Mouse (Mus musculus) intestine, embryonic 15.5 days (tissue): Measurements from ENCODE around the gene Klhl10. TPM values are rescaled to one million over a fixed set of nuclear protein-coding genes. Genes with fewer than 3 reads are reported as not detected.

Experiments
- ATAC-seq: fragments of 200-750 bp; cut with Nextera tagmentation; 2 replicates; pipeline ENCODE4 v1.8.0; 2017; ENCODE audit warnings: moderate TSS enrichment, moderate library complexity
- H3K27ac ChIP-seq: fragments of 300-500 bp; sonication (generic); 2 replicates; pipeline ENCODE4 v1.5.1; 2015; ENCODE audit warnings: mild to moderate bottlenecking, inconsistent platforms
- H3K27me3 ChIP-seq: fragments of 300-500 bp; sonication (generic); replicated peaks from 2 replicates; pipeline ENCODE4 v1.6.1; 2015; ENCODE audit warnings: inconsistent platforms
- H3K36me3 ChIP-seq: fragments of 300-500 bp; sonication (generic); 2 replicates; pipeline ENCODE4 v1.6.1; 2015; ENCODE audit warnings: inconsistent platforms
- H3K4me1 ChIP-seq: fragments of 300-500 bp; sonication (generic); replicated peaks from 2 replicates; pipeline ENCODE4 v1.6.1; 2015; ENCODE audit warnings: inconsistent platforms
- H3K4me2 ChIP-seq: fragments of 300-500 bp; sonication (generic); replicated peaks from 2 replicates; pipeline ENCODE4 v1.6.1; 2015; ENCODE audit warnings: mild to moderate bottlenecking, inconsistent platforms
- H3K4me3 ChIP-seq: fragments of 300-500 bp; sonication (generic); replicated peaks from 2 replicates; pipeline ENCODE4 v1.5.1; 2015; ENCODE audit warnings: inconsistent platforms
- H3K9ac ChIP-seq: fragments of 300-500 bp; sonication (generic); 2 replicates; pipeline ENCODE4 v1.6.1; 2015; ENCODE audit warnings: inconsistent platforms
- H3K9me3 ChIP-seq: fragments of 300-500 bp; sonication (generic); 2 replicates; pipeline ENCODE4 v1.6.1; 2016; ENCODE audit warnings: inconsistent platforms
- WGBS: fragments of 180-500 bp; shearing (Covaris S2); methylation state at CpG from one replicate; pipeline ENCODE4 v1.1.7; 2015; 5-methylcytosine and 5-hydroxymethylcytosine counted together
- polyA plus RNA-seq: library from polyadenylated mRNA; unstranded; fragments of >200 nt; fragmentation: Nextera tagmentation; extraction: Ambion mirVana; gene quantifications from 2 replicates; pipeline ENCODE4 v1.2.1, GENCODE M21; 2015

Gene Klhl10
- polyA plus RNA-seq, 1 experiment from 2014 or later, result 0.35 TPM

DNA sequence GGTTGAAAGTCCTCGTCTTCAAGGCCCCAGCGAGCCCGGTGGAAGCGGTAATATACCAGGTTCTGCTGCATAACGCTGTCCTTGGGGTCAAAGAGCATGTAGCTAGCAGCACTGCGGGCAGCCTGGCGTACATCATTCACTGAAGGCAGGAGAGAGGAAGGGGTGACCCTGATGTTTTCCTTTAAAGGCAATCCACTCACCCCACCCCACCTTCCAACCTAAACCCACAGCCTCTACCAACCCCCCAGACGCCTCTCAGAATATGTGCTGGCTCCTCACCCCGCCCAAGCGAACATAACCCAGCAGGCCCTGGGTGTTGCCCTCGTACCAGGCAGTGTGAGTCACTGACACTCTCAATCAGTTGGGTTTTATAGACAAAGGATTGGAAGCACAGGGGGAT is 30.0 kb upstream of the Klhl10 start:
- Histone ChIP-seq H3K4me1 (peaks cover 39% of the 10 kb centered on the region), H3K4me2 (peak overlapping the region; percentile 78), H3K9ac (peak overlapping the region; percentile 18; the same call in 1 of the 2 replicates), H3K27ac (peak overlapping the region; percentile 66), H3K4me3 (0 out of 2 replicates have a peak overlapping the region, but pooled peaks have one; percentile 1), H3K9me3 (no peaks in the 10 kb centered on the region), H3K36me3 (0 out of 2 replicates have a peak, but pooled peaks cover 5% of the 10 kb centered on the region), H3K27me3 (no peaks in the 10 kb centered on the region)
- ATAC-seq, result peak; percentile 18; the same call in 1 of the 2 replicates
- 32% methylated on average over 11 of the region's 11 CpGs for WGBS

DNA sequence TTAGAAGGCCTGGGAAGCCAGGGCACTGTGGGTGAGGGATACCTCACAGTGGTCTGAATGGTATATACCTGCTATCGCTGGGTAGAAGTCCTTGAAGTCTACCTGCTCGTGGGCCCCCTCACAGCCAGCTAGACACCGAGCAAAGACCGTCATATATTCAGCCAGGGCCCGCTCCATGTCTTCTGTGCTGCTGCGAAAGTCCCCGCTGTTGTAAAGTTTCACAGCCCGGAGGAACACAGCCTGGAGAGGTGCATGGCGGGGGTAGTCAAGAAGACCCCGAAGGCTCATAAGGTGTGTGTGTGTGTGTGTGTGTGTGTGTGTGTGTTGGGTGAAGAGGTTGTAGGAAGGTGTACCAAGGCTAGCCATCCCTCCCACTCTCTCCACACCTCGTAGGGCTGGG is 28.2 kb upstream of the Klhl10 start:
- H3K4me1 ChIP-seq, result peaks cover 39% of the 10 kb centered on the region
- H3K9me3 ChIP-seq, result no peaks in the 10 kb centered on the region
- ATAC-seq, result no peak
- H3K36me3 ChIP-seq, result 0 out of 2 replicates have a peak, but pooled peaks cover 5% of the 10 kb centered on the region
- H3K4me2 ChIP-seq, result peak overlapping the region; percentile 78
- H3K27me3 ChIP-seq, result no peaks in the 10 kb centered on the region
- WGBS, result 55% methylated on average over 11 of the region's 11 CpGs
- peak overlapping the region; percentile 96 for H3K27ac ChIP-seq
- peak overlapping the region; percentile 93 for H3K9ac ChIP-seq
- H3K4me3 ChIP-seq, result peak overlapping the region; percentile 80

DNA sequence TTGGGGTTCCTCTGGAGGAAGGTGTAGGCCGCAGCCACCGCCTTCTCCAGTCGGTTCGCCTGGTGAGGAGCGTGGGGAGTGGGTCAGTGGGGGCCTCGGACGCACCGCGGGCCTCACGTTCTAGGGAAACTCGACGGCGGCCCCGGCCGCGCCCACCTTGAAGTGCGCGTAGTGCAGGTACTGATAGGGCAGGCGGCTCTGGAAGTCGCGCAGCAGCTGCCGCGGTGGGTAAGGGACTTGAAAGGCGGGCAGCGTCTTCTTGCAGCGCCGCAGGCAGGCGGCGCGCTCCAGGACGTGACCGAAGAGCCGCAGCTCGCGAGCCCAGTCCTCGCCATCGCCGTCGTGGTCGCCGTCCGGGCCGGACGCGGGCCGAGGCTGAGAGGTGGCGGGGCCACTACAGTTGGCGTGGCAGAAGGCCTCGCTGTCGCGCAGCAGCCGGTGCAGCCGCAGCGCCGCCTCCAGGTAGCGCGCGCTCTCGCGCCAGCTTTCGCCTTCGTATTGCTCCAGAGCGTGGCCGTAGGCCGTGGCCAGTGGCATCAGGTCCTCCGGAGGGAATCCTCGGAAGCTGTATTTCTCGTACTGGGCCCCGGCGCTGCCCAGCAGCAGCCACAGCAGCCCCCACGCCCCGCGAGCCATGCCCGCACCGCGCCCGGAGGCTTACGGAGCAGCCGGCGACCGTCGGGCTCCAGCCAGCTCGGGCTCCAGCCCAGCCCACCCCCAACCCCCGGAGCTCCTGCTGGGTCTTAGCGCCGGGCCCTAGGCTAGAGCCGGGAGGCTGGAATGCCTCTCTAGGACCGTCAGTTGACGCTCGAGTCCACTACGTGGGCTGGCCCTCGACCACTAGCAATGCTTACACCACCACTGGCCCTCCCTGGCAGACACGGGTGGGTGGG is 27.4 kb upstream of the Klhl10 start, which contains the start of gene P3h4:
Gene P3h4 (minus strand): TSS at position 816 of the 893 bp plus-strand sequence.
- Histone ChIP-seq H3K27me3 (no peaks in the 10 kb centered on the region), H3K4me3 (peak within 1 kb of the TSS; percentile 80), H3K27ac (peak within 1 kb of the TSS; percentile 96), H3K9me3 (no peaks in the 10 kb centered on the region), H3K36me3 (0 out of 2 replicates have a peak, but pooled peaks cover 5% of the 10 kb centered on the region), H3K9ac (peak within 1 kb of the TSS; percentile 93), H3K4me2 (peak within 1 kb of the TSS; percentile 78), H3K4me1 (peaks cover 39% of the 10 kb centered on the region)
- WGBS, result 2% methylated on average over 93 of the region's 93 CpGs
- peak; percentile 92 for ATAC-seq

DNA sequence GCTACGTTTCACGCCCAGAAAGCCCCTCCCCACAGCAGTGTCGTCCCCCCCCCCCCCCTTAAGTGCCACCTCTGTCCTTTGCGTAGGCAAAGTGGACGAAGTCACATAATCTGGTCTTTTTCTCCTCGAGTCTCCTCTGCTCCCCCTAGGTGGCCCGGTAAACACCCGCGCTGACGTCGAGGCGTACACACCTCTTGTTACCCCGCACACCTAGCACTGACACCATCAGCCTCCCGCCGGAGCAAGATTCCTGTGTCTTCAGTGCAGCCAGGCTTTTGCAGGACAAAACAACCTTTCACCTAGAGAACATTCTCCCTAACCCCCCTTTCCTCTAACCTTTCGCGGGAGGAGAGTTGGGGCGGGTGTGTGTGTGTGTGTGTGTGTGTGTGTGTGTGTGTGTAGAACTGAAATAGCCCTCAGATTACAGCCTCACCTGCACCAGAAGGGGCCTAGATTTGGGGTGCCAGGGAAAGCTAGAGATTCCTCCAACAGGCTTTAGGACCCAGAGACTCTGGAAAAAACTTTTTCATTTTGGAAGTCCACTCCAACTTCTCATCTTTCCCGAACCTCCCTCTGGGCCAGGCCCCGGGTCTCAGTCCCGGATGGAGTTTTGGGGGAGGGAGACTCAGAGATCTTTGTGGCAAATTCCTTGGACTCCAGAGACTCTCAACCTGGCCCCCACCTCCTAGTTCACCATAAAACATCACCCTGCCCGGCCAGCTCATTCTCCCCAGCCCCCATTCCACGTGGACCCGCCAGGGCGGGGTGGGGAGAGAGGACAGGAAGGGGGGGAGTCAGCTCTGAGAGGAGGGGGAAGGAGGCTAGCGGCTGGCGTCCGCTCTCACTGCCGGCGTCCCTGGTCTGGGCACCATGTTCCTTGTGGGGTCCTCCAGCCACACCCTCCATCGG is 26.5 kb upstream of the Klhl10 start, which contains the start of gene Fkbp10:
Gene Fkbp10 (plus strand): TSS at position 784 of the 909 bp plus-strand sequence.
- Histone ChIP-seq H3K9ac (peak within 1 kb of the TSS; percentile 93), H3K9me3 (no peaks in the 10 kb centered on the region), H3K4me3 (peak within 1 kb of the TSS; percentile 80), H3K27me3 (no peaks in the 10 kb centered on the region), H3K4me2 (peak within 1 kb of the TSS; percentile 78), H3K4me1 (peaks cover 39% of the 10 kb centered on the region), H3K36me3 (0 out of 2 replicates have a peak, but pooled peaks cover 5% of the 10 kb centered on the region), H3K27ac (peak within 1 kb of the TSS; percentile 96)
- 2% methylated on average over 30 of the region's 31 CpGs for WGBS
- peak; percentile 44 for ATAC-seq

DNA sequence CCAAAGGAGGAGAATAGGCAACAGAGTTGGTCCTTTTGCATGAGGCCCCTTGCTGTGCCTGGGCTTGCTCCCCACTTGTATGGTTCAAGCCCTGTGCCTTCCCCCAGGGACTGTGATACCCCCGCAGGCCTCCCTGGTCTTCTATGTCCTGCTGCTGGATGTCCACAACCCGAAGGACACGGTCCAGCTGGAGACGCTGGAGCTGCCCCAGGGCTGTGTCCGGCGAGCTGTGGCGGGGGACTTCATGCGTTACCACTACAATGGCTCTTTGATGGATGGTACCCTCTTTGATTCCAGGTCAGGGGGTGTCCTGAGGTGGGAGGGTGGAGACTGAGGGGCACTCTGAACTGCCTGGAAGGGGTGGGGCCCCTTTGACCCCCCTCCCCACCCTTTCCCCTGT is 20.2 kb upstream of the Klhl10 start:
- Histone ChIP-seq H3K9me3 (no peaks in the 10 kb centered on the region), H3K4me3 (no peak overlapping the region), H3K27ac (no peak overlapping the region), H3K4me2 (no peak overlapping the region), H3K9ac (no peak overlapping the region), H3K4me1 (peaks cover 7% of the 10 kb centered on the region; the same call in 1 of the 2 replicates), H3K36me3 (peaks cover 7% of the 10 kb centered on the region; the same call in 1 of the 2 replicates), H3K27me3 (no peaks in the 10 kb centered on the region)
- ATAC-seq, result no peak
- 81% methylated on average over 8 of the region's 8 CpGs for WGBS

DNA sequence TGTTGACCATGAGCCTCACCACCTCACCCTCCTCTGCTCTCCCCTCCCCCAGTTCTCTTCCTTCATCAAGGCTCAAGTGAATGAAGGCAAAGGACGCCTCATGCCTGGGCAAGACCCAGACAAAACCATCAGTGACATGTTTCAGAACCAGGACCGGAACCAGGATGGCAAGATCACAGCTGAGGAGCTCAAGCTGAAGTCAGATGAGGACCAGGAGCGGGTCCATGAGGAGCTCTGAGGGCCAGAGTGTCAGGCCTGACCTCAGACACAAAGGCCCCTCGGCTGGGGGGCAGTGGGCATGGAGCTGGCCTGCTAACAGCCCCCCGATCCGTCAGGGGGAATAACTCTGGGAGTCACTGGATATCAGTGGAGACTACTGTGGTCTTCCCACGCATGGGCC is 17.9 kb upstream of the Klhl10 start:
- 90% methylated on average over 7 of the region's 7 CpGs for WGBS
- Histone ChIP-seq H3K4me1 (peaks cover 5% of the 10 kb centered on the region; the same call in 1 of the 2 replicates), H3K4me3 (no peak overlapping the region), H3K9ac (no peak overlapping the region), H3K27me3 (no peaks in the 10 kb centered on the region), H3K4me2 (no peak overlapping the region), H3K27ac (no peak overlapping the region), H3K9me3 (no peaks in the 10 kb centered on the region), H3K36me3 (peaks cover 7% of the 10 kb centered on the region; the same call in 1 of the 2 replicates)
- no peak for ATAC-seq

DNA sequence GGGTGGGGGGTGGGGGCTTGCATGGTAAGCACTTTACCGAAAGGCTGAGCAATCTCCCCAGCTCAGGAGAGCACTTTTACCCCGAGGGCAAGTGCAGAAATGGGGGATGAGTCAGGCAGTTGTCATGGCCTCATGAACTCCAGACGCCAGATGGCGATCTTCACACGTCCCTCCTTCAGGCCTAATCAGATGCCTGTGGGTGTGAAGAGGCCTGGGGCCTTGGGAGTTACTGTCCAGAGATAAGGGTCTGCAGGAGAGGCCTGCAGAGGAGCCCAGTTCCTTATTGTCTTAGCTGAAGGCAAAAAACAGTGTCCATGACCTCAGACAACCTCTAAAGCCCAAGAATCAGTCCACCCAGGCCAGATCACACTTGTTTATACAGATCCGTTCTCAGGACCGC is 15.9 kb upstream of the Klhl10 start:
- no peak overlapping the region for H3K27ac ChIP-seq
- no peaks in the 10 kb centered on the region for H3K27me3 ChIP-seq
- no peak overlapping the region for H3K4me3 ChIP-seq
- peaks cover 8% of the 10 kb centered on the region; the same call in 1 of the 2 replicates for H3K4me1 ChIP-seq
- H3K9ac ChIP-seq, result no peak overlapping the region
- peak; percentile 78 for ATAC-seq
- no peaks in the 10 kb centered on the region for H3K9me3 ChIP-seq
- peaks cover 15% of the 10 kb centered on the region for H3K36me3 ChIP-seq
- WGBS, result 19% methylated on average over 7 of the region's 7 CpGs
- no peak overlapping the region for H3K4me2 ChIP-seq

DNA sequence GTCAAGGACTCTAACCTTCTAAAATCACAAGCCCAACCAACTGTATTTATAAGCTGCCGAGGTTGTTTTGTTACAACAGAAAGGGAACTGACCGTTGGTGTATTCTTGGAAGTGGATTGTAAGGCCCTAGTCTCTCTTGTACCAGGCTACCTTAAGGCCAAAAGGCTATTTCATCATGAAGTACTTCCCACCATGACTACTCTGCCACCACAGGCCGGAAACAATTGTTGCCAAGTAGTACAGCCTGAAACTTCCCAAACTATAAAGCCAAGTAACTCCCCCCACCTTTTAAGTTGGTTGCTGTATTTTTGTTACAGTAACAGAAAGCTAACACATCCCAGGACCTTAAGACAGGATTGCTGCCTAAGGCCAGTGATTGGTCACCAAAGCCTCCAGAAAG is 14.9 kb upstream of the Klhl10 start:
- H3K9ac ChIP-seq, result no peak overlapping the region
- WGBS, result 81% methylated on average over 3 of the region's 3 CpGs
- no peak overlapping the region for H3K4me3 ChIP-seq
- ATAC-seq, result no peak
- H3K4me2 ChIP-seq, result no peak overlapping the region
- peaks cover 8% of the 10 kb centered on the region; the same call in 1 of the 2 replicates for H3K4me1 ChIP-seq
- no peak overlapping the region for H3K27ac ChIP-seq
- no peaks in the 10 kb centered on the region for H3K9me3 ChIP-seq
- peaks cover 10% of the 10 kb centered on the region for H3K36me3 ChIP-seq
- no peaks in the 10 kb centered on the region for H3K27me3 ChIP-seq

DNA sequence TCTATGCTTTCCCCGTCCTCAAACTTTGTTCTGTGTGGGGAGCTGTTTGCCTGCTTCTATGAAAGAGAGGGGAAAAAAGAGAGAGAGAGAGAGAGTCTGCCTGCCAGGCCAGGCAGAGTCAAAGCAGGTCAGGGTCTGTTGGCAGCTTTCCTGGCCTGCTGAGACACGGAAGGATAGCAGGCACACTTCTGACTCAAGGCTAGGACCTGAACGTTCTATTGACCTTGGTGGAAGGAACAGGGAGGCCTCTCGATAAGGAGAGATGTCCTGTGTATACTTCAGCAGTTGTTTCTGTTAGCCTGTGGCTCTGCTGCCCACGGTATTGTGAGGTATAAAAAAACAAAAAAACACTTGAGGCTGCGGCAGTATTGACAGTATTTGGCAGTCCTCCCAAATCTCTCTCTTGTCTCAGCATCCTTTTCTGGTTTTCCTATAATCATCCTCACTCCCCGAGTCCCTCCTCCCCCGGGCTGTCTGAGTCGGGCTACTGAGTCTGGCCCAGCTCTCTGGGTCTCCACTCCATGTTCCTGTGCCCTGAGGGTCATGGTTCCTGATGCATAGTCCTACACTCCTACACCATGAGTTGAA is 13.0 kb upstream of the Klhl10 start:
- Histone ChIP-seq H3K9ac (no peak overlapping the region), H3K4me1 (peaks cover 8% of the 10 kb centered on the region; the same call in 1 of the 2 replicates), H3K4me2 (no peak overlapping the region), H3K27me3 (no peaks in the 10 kb centered on the region), H3K27ac (peak overlapping the region; percentile 18; the same call in 1 of the 2 replicates), H3K4me3 (no peak overlapping the region), H3K36me3 (peaks cover 8% of the 10 kb centered on the region; the same call in 1 of the 2 replicates), H3K9me3 (no peaks in the 10 kb centered on the region)
- ATAC-seq, result no peak
- 54% methylated on average over 9 of the region's 9 CpGs for WGBS

DNA sequence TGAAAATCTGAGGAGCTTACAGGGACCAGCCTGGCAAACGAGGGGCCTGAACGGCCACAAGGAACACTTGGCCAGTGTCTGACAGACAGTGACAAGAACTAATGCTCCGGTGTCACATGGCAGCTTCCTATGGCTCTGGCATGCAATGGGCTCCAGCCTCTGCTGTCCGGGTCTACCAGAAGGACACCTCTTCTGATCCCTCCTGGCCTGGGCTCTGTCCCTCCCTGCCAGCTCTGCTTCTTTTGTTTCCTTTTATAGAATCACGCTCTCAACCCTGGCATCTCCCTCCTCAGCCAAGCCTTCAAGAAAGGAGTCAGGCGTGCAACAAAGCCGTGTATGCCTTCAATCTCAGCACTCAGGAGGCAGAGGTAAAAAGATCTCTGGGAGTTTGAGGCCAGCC is 11.7 kb upstream of the Klhl10 start:
- no peak for ATAC-seq
- no peak overlapping the region for H3K4me2 ChIP-seq
- peaks cover 10% of the 10 kb centered on the region; the same call in 1 of the 2 replicates for H3K36me3 ChIP-seq
- peaks cover 8% of the 10 kb centered on the region; the same call in 1 of the 2 replicates for H3K4me1 ChIP-seq
- WGBS, result 88% methylated on average over 7 of the region's 7 CpGs
- no peak overlapping the region for H3K4me3 ChIP-seq
- no peaks in the 10 kb centered on the region for H3K9me3 ChIP-seq
- no peak overlapping the region for H3K27ac ChIP-seq
- H3K27me3 ChIP-seq, result no peaks in the 10 kb centered on the region
- H3K9ac ChIP-seq, result no peak overlapping the region

DNA sequence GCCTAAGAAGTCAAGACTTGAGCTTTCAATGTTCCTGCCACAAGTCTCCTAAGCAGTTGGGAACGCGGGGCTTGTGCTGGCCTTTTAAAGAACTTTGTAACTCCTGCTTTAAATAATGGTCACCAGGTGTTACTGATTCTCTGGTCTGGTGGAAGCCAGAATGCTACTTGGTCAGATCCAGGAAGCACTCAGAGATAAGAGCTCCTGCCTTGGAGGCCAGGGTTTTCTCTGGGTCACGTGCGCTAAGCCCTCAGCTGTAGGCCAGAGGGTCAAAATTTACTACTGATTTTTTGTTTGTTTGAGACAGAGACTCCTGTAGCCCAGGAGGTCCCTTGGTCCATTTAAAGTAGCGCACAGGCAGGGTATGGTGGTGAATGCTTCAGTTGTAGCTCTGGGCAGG is 9.7 kb upstream of the Klhl10 start:
- H3K4me2 ChIP-seq, result no peak overlapping the region
- no peak overlapping the region for H3K4me3 ChIP-seq
- H3K9me3 ChIP-seq, result no peaks in the 10 kb centered on the region
- H3K4me1 ChIP-seq, result 0 out of 2 replicates have a peak, but pooled peaks cover 3% of the 10 kb centered on the region
- no peak overlapping the region for H3K27ac ChIP-seq
- no peaks in the 10 kb centered on the region for H3K27me3 ChIP-seq
- ATAC-seq, result no peak
- peaks cover 16% of the 10 kb centered on the region; the same call in 1 of the 2 replicates for H3K36me3 ChIP-seq
- H3K9ac ChIP-seq, result no peak overlapping the region
- WGBS, result 89% methylated on average over 5 of the region's 5 CpGs
